8 mouse cellular contexts compared by ENCODE assay signal in the genomic region with DNA sequence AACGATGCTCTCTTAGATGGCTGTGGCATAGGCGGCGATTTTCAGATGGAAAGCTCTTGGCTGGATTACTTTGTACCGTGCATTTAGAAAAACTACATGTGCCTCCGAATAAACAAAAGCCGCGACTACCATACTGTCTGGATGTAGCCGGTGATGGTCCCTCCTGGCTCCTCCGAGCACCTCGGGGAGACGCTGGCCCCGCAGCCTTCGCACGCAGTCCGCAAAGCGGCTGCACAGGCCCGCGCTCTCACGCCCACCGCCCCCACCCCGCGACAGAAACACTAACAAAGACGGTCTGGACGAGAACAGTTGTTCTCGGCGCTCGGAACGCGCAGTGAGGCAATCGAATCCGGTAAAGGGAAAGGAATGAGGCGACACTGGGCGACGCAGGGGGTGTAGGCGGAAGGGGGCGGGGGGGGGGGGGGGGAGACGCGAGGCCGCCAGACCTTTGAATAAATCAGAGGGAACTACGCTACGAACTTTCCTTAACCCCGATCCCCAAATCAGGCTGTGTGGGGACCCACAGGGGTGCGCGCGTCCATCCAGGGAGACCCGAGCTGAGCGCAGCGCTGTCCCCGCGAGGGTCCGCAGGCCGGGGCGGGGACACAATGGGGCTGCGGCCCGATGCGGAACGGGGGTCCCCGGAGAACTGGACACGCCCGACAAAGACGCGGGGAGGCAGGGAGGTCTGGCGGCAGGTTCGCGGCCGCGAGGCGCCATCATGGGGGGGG. TPM values are rescaled to one million over a fixed set of nuclear protein-coding genes. Genes with fewer than 3 reads are reported as not detected.
DNase-seq lines count a peak whose midpoint lies in the region; ATAC-seq and TF ChIP-seq lines count a peak whose summit lies in the region.

No protein-coding gene starts in this region.

- TF ChIP-seq EP300 in liver, embryonic 14.5 days (IDR thresholded peaks at IDR 0.05; ENCODE audit: low read depth): no peak

- peak overlapping the region; percentile 62 to 79 for H3K4me3 ChIP-seq in liver, embryonic 14.5 days (ENCODE audit: insufficient read depth in 1 of 2, low read depth in 2 of 2, low read length in 2 of 2)

- peaks cover 0 to 8% of the 10 kb centered on the region in 2 experiments; a peak in 2 of 4 replicates for H3K4me1 ChIP-seq in liver, embryonic 14.5 days (replicated peaks; ENCODE audit: control insufficient read depth in 2 of 2, insufficient read depth in 2 of 2, low read length in 1 of 2)

- H3K4me2 ChIP-seq in liver, embryonic 14.5 days (ENCODE audit: low read depth): peak overlapping the region; percentile 55

- no peak overlapping the region for H3K27ac ChIP-seq in liver, embryonic 14.5 days

- no peaks in the 10 kb centered on the region for H3K9me3 ChIP-seq in liver, embryonic 14.5 days (ENCODE audit: control insufficient read depth, low read length)

- H3K27me3 ChIP-seq in liver, embryonic 14.5 days (ENCODE audit: control insufficient read depth, insufficient read depth, low read length): peaks cover 30% of the 10 kb centered on the region

- under 1% methylated on average over 63 of the region's 68 CpGs for WGBS in liver, embryonic 14.5 days (ENCODE audit: insufficient replicate concordance)

- H3K36me3 ChIP-seq in liver, embryonic 14.5 days (replicated peaks; ENCODE audit: control insufficient read depth, insufficient read depth, low read depth): no peaks in the 10 kb centered on the region

- H3K9ac ChIP-seq in liver, embryonic 14.5 days (replicated peaks): peak overlapping the region; percentile 63

- peak; percentile 55 for ATAC-seq in inflammation-experienced regulatory T-cells, adult 6 months
- ATAC-seq in liver, embryonic 14.5 days (ENCODE audit: insufficient read depth): no peak; the same call in 1 of the 2 replicates

- TF ChIP-seq CTCF in liver, embryonic 14.5 days (IDR thresholded peaks at IDR 0.05; ENCODE audit: low read depth): no peak

- peak; percentile 44 for DNase-seq in layer of hippocampus, adult 11-12 months (ENCODE audit: low spot score)
- no peak for DNase-seq in layer of hippocampus, adult 9-10 months (ENCODE audit: low spot score)
- peak; percentile 60 for DNase-seq in brain, adult 2 months (ENCODE audit: low read depth, low spot score)
- peak; percentile 29 for DNase-seq in gastrocnemius, postnatal 14 days
- no peak for DNase-seq in liver, embryonic 14.5 days (ENCODE audit: low read depth in 3 of 3, low spot score in 3 of 3)
- DNase-seq in neural tube, embryonic 10.5 days (ENCODE audit: extremely low spot score, low spot score): peak; percentile 74
- DNase-seq in thymus, postnatal 14 days: peak; percentile 57

- intact Hi-C loops in gastrocnemius, postnatal 14 days (cut with DNase I; ENCODE audit: low total_unique reads): no loop called here

RNA-seq across cellular contexts. Expression of a gene that starts 0.9 kb away (rescaled TPM):
- 10 to 100 TPM; 21.2 to 22.5 TPM for total RNA-seq in gastrocnemius, postnatal 14 days (2021)
- polyA plus RNA-seq in inflammation-experienced regulatory T-cells, adult 6 months (2017; shearing (Covaris generic)): 1 to 10 TPM; 2.9 to 8.1 (median 7.1) TPM
- polyA plus RNA-seq in liver, embryonic 14.5 days (2012; rRNA removed): 3.1 and 4.1 TPM in 2 replicates
- 4.5 and 6.0 TPM in 2 replicates for polyA plus RNA-seq in liver, embryonic 14.5 days (2014; fragmentation: Nextera tagmentation; extraction: Ambion mirVana)

Comparison
In these comparisons a context has a peak if more than half of its experiments do, and no peak if none do; other contexts are left out.
1. DNase-seq: peak in layer of hippocampus, adult 11-12 months (single experiment), brain, adult 2 months (single experiment), gastrocnemius, postnatal 14 days (single experiment), neural tube, embryonic 10.5 days (single experiment) and thymus, postnatal 14 days (single experiment); none in layer of hippocampus, adult 9-10 months (single experiment) and liver, embryonic 14.5 days (0 of 3).